Mouse (Mus musculus): ENCODE results near the gene Ucn2.

Gene Ucn2

DNA sequence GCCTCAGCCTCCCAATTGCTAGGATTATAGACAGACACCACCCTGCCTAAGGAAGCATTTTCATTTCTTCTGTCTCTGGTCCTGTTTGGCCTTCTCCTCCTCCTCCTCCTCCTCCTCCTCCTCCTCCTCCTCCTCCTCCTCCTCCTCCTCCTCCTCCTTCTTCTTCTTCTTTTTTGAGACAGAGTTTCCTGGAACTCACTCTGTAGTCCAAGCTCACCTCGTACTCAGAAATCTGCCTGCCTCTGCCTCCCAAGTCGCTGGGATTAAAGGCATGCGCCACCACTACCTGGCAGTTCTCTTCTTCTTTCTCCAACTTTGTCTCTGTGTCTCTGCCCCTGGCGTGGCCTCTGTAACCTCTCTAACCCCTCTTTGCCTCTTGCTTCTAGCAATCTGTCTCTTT lies at the start of gene Ucn2:
Gene Ucn2 (plus strand): TSS at position 301 of the 400 bp plus-strand sequence.
- no peak for DNase-seq (ENCODE audit: low read depth, low spot score)

DNA sequence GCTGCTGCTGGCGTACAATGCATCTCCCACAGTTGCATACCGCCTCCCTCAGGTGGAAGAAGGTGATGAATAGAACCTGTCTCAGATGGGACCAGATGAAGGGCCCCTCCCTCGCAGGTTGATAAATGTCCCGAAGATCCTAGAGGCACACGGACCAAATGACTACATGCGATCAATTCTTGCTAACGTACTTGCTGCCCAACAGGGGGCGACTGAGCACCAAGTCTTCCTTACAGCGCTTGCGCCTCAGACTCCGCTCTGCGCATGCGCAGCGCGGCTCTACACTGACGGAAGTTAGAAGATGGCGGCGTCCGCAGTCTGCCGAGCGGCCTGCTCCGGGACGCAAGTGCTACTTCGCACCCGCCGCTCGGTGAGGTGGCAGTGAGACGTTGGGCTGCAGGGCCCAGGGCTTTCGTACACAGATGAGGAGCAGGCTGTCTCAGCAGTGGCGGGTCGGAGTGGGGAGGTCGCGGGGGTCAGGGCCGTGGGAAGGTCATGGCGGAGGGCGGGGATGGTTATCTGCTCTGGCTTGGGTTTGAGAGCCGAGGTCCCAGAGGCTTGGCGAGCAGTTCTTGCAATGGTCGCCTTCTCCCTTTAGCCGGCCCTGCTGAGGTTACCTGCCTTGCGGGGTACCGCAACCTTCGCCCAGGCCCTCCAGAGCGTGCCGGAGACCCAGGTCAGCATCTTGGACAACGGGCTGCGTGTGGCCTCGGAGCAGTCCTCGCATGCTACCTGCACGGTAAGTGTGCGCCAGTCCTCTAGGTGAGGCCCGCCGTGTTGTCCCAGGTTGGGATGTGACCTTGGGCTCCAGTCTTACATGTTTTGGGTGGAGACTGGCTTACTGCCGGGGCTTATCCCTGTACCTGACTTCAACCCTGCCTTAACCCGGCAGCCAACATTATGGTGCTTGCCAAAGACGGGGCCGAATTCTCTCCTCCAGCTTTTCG lies 49.1 kb upstream of the Ucn2 start, which contains the start of gene Uqcrc1:
Gene Uqcrc1 (plus strand): TSS at position 216 of the 947 bp plus-strand sequence.
- peak; percentile 100 for DNase-seq (ENCODE audit: low read depth, low spot score)

DNA sequence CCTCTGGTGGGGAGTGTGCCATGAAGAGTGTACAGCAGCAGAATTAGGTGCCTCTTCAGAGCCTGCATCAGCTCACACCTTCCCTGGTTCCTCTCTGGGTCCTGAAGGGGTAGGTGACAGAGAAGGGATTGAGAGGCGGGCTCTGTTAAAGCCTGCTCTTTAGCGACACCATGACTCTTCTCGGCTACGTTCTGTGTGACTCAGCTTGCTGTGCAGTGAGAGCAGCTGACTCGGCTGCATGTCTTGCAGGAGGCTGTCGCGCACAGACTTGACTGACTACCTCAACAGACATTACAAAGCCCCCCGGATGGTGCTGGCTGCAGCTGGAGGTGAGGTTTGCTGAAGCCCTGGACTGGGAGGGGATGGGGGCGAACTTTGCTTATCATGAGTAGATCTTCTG lies 40.7 kb upstream of the Ucn2 start:
- DNase-seq (ENCODE audit: low read depth, low spot score): no peak

DNA sequence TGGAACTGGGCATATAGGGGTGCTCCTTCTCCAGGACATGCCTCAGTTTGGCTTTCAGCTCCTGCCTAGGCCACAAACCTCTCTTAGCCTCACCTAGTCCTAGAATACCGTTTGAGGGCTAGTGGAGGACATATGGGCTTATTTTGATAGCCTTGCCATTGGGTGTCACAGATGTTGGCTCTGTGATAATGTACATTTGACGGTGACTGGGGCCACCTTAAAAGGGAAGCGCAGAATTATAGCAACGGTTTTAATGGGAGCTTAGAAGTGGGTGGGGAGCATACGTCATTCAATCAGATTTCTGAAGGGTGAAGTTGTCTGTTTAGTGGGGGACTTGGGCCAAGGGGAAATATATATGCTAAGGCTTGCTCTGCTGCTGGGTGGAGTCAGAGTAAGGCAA lies 40.2 kb upstream of the Ucn2 start:
- no peak for DNase-seq (ENCODE audit: low read depth, low spot score)

DNA sequence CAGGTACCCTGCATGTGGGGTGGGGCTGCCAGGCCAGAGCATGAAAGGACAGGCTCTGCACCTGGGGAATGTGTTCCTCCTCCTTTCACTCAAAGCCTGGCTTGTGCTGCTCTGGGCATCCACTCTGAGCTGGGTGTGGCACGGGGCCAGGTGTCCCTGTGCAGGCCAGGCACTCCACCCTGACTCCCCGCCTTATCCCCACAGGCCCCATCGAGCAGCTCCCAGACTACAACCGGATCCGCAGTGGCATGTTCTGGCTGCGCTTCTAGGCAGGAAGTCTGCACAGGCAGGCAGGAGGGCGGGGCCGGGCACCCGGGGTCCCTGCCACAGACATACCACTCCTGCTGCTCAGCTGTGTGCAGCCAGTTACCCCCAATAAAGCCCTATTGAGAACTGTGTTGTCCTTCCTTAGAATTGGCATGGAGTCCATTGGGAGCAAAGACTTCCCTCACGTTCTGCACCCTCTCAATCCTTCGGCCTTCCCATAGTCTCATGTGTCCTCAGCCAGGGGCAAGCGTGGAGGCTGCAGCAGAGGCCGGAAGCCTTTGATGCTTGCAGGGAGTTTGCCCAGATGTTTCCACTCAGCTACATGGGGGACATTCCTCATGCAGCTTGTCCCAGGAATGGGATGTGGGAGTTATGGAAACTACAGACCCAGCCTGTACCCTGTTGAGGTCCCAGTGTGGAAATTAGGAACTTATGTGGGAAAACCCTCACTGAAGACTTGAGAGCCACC lies 36.4 kb upstream of the Ucn2 start:
- no peak for DNase-seq (ENCODE audit: low read depth, low spot score)

DNA sequence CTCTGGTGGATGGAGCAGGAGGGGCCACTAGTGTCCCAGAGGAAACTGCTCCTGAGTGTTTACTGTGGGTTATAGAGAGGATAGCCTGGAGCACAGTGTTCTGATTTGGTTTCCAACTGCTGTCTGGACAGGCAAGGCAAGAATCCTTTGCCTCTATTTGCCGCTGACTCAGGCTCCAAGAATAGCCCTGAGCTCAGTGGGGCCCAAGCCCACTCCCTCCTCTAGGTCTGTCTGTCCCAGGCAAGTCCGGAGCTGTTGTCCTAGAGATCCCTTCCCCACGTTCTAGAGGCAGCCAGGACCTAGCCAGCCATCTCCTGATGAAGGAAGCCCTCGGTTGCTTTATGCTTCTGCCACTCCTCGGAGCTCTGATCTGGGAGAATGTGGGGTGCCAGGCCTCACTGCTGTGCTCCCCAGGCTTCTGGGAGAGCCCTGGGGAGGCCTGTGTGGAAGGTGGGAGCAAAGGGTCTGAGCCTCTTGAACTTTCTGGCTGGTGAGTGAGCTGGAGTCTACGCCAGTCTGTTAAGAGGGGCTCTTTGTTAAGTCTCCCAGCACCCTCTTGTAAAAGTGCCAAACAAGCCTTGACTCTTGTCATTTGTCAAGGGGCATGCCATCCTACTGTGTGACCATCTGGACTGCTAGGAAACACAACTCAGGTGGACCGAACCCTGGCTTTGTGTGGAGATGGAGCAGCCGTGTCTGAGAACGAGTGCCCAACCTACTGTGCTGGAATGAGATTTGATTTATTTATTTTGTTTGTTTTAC lies 35.7 kb upstream of the Ucn2 start:
- DNase-seq (ENCODE audit: low read depth, low spot score): no peak

DNA sequence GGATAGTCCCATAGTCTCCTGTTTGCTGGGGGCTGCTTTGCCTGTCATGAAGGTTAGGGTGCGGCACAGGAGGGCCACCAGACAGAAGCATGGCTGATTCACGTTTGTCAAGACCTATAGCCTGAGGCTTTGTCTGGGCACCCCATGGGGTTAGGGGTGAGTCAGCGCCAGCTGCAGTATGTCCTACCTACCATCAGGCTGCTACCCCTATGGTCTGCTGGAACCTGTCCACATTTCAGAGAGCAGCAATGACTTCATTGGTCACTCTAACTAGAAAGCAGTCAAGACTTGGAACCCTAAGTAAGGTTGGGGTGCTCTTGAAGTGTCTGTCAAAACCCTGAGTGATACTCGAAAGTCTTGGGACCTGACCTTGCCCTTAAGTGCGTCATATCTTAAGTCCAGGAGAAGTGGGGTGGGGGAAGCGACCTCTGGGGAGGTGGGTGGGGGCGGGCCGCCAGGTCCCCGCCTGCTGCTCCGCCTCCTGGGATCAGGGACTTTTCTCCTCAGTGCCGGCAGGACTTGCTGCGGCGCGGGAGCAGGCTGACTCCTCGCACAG lies 32.7 kb upstream of the Ucn2 start, which contains the start of gene Col7a1:
Gene Col7a1 (plus strand): TSS at position 506 of the 556 bp plus-strand sequence.
- DNase-seq (ENCODE audit: low read depth, low spot score): no peak

DNA sequence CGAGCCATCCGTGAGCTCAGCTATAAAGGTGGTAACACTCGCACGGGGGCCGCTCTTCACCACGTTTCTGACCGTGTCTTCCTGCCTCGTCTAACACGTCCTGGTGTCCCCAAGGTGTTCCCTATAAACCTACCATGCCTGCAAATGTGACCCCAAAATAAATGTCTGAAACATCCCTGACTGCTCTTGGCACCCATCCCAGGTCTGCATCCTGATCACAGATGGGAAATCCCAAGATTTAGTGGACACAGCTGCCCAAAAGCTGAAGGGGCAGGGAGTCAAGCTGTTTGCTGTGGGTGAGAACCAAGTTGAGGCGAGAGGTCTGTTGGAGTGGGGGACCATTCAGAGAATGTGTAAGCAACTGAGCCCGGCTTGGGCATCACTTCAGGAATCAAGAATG lies 30.6 kb upstream of the Ucn2 start:
- DNase-seq (ENCODE audit: low read depth, low spot score): no peak

DNA sequence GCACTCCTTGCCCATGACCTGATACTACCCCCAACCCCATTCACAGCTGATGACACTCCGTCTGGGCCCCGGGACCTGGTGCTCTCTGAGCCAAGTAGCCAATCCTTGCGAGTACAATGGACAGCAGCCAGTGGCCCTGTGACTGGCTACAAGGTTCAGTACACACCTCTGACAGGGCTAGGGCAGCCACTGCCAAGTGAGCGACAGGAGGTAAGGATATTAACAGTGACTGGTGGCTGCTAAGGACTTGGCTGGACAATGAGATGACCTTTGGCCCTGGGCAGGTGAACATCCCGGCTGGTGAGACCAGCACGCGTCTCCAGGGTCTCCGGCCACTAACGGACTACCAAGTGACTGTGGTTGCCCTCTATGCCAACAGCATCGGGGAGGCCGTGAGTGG lies 30.0 kb upstream of the Ucn2 start:
- no peak for DNase-seq (ENCODE audit: low read depth, low spot score)

DNA sequence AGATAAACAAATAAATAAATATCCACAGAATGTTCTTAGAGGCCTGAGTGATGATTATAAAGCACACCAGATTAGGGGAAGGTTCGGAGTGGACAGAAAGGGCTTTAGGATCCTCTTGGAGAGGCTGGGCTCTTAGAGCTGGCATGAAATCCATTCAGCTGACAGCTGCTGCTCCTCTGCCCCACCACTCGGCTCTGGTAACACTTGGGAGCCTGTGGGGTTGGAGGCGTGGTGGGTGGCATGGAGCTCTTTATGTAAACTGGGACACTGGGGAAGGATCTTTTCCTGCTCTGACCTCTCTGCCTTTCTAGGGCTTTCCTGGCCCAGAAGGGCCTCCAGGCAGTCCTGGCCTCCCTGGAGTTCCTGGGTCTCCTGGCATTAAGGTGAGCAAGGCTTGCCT lies 22.2 kb upstream of the Ucn2 start:
- no peak for DNase-seq (ENCODE audit: low read depth, low spot score)

DNA sequence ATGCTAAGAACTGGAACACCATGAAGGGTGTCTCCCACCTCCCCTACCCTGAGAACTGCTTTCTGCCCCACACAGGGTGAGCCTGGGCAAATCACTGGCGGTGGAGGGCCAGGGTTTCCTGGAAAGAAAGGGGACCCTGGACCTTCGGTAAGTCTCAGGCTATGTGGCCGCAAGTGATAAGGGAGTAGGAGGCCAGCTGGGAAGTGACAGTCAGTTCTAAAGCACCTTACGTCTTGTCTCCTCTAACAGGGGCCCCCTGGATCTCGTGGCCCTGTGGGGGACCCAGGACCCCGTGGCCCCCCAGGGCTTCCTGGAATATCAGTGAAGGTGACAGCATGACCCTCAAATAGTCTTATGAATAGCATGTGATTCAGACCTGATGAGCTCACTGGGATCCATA lies 21.5 kb upstream of the Ucn2 start:
- DNase-seq (ENCODE audit: low read depth, low spot score): no peak

DNA sequence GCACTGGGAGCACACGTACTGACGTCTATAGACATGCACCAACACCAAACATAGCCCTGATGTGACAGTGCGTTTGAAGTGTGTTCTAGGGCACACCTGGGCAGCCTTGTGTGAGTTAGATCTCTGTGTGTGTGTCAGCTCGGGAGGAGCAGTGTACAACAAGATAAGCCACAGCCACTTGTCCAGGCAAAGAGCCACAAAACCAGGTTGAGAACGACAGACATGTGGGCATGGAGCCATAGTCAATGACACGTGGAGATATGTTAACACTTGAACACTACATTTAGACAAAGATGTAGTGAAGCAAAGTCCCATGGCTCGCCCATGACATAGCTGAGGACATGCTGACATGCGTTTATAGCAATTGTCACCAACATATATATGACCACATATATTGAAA lies 15.2 kb upstream of the Ucn2 start:
- DNase-seq (ENCODE audit: low read depth, low spot score): no peak

DNA sequence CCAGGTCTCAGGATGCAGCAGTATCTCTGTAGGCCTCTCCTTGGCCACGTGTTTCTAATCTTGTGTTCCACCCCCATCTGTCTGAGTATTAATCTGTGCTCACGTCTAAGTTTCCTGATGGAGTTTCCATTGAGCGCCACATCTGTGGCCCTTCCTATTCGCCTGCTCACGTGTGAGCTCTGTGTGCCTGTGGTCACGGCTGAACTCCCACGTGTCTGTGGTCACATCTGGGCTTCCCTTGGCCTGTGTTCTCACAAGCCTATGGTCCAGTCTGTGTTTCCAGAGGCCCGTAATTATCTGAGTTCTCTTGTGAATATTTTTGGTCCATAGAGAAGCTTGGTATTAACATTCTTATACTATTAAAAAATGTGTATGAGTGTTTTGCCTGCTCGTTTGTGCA lies 9.3 kb upstream of the Ucn2 start:
- DNase-seq (ENCODE audit: low read depth, low spot score): no peak

DNA sequence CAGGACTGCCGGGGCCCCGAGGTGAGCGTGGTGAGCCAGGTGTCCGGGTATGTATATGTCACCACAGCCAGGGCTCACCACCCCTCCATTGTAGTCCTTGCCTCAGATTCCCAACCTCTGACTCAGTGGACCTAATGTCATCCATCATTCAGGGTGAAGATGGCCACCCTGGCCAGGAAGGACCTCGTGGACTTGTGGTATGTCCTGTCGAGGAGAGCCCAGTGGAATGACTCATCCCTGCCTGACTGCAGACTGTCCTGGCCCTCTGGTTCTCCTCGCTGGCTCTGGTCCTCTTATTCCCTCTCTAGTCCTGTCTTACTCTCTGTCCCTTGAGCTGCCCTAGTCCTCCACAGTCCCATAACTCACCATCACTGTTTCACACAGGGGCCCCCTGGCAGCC lies 7.8 kb upstream of the Ucn2 start:
- no peak for DNase-seq (ENCODE audit: low read depth, low spot score)

DNA sequence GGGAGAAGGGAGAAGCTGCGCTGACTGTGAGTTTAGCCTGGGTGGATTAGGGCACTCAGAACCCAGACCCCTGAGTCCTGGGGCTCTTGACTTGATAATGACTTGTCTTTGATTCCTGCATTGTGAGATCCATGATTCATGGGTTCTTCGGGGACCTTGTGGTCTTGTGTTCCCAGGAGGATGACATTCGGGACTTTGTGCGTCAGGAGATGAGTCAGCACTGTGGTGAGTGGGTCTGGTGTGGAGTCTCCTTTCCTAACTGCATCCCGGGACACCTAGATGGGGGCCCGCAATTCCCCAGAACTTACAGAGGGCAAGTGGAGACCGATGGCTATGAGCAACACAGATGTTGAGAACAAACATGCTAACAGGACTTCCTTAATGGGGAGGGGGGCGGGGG lies 3.3 kb upstream of the Ucn2 start:
- no peak for DNase-seq (ENCODE audit: low read depth, low spot score)

DNA sequence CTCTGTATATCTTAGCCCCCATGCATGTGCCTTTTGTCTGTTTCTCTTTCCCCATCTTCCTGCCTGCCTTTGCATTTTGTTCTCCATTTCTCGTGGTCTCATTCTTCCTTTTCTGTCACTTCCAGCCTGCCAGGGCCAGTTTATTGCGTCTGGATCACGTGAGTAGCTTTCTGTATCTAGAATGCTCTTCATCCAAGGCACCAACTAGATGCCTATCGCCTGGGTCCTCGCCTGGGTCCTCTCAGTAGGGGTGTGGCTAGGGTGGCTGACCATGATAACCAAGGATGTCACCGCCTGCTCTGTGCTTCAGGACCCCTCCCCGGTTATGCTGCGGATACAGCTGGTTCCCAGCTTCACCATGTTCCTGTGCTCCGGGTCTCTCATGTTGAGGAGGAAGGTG lies 2.6 kb upstream of the Ucn2 start:
- no peak for DNase-seq (ENCODE audit: low read depth, low spot score)

DNA sequence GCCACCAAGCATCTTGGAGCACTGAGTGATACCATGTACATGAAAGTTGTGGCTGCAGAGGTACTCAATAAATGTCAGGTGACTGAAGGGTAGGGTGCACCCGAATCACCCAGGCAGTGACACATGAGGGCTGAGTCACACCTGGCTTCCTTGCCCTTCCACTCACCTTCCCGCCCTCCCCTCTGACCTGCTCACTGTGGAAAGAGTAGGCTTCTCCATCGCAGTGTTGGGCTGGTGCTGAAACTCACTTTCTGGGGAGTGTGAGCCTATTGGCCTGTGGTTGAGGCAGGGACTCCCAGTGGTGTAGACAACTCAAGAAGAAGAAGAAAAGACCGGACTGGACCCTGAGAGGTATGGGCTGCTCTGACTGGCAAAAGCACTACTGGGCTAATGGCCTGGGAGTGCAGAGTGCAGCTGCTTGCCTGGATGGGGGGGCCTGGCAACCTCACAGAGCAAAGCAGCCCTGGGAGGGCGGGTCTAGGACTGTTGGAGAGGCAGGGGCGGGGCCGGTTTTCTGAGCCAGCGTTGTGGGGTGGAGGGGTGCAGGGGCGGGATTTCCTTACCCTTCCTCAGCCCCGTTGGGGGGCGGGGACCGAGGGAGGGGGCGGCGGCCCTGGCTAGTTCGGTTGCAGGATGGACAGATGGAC lies 2.0 kb downstream of the Ucn2 start:
- no peak for DNase-seq (ENCODE audit: low read depth, low spot score)

DNA sequence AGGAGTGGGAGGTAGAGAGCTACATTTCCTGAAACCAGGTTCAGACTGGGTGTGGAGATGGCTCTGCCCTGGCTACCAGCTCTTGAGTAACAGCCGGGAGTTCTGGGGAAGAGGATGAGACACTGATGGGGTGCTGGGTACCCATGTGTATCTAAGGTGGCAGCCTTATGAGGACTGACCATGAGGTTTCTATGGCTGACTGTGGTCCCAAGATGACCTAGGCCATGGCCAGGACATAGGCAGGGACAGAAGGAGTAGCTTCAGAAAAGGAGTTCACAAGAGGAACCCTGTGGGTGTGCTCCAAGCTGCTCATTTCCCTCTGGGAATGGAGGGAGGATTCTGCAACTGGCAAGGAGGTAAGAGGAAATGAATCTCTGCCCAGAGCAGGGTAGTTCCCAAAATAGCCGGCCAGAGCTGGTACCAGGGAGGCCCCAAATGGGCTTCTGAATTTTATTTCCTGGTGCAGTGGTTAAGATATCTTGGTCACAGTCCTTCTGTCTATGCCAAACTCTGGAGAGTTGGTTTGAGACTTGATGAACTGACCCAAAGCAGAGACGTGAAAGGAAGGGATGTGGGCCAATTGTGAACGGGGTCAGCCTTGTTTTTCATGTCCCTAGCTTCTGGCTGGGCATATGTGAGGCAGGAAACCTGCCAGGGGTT lies 4.1 kb downstream of the Ucn2 start:
- no peak for DNase-seq (ENCODE audit: low read depth, low spot score)

DNA sequence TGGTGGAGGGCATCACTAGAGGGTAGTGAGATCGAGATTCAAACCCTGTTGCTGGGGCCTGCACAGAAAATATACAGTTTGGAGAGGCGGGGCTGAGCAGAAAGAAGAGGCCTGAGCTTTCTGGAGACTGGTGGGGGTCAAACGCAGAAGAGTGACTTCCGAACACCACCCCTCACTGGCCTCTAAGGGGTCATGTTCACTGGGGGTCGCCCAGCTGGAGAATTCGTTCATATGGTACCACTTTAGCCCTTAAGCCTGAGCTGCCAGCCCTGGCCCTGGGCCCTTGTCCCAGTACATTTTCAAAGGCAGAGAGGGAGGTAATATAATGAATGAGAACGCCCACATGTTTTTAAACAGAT lies 4.6 kb downstream of the Ucn2 start:
- DNase-seq (ENCODE audit: low read depth, low spot score): no peak

DNA sequence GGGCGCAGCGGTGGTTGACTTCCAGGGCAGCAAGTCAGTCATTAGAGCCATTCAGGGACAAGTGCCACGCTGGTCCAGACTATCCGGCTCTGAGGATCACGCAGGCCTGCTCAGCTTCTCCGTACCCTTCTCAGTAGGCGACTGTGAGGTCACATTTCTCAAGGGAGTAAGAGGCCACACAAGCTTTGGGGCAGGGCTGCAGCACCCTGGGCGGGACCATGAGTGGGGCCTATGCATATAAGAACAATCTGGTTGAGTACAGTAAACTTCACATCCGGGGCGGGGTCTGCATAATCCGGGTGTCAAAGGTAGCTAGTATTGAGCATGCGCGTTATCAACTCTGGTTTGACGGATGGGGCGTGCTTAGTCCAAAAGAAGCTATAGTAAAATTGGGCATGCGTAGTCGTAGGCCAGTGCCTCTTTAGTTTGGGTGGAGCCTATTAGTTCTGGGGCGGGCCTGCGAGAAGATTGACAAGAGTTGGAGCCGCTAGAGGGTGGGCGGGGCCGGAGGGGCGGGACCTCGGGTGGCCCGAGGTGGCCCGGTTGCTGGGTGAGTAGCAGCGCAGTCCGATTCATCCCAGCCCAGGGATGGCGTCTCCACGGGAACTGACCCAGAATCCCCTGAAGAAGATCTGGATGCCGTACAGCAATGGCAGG lies 5.7 kb downstream of the Ucn2 start, which contains the start of gene Pfkfb4:
Gene Pfkfb4 (plus strand): TSS at position 351 of the 657 bp plus-strand sequence.
- DNase-seq (ENCODE audit: low read depth, low spot score): peak; percentile 100

All from ES-CJ7 (cell line).